Mouse (Mus musculus): ENCODE data around the gene Banp.
A peak's percentile ranks its signal among the peaks of the same experiment; 100 is the strongest.

Gene Banp

DNA sequence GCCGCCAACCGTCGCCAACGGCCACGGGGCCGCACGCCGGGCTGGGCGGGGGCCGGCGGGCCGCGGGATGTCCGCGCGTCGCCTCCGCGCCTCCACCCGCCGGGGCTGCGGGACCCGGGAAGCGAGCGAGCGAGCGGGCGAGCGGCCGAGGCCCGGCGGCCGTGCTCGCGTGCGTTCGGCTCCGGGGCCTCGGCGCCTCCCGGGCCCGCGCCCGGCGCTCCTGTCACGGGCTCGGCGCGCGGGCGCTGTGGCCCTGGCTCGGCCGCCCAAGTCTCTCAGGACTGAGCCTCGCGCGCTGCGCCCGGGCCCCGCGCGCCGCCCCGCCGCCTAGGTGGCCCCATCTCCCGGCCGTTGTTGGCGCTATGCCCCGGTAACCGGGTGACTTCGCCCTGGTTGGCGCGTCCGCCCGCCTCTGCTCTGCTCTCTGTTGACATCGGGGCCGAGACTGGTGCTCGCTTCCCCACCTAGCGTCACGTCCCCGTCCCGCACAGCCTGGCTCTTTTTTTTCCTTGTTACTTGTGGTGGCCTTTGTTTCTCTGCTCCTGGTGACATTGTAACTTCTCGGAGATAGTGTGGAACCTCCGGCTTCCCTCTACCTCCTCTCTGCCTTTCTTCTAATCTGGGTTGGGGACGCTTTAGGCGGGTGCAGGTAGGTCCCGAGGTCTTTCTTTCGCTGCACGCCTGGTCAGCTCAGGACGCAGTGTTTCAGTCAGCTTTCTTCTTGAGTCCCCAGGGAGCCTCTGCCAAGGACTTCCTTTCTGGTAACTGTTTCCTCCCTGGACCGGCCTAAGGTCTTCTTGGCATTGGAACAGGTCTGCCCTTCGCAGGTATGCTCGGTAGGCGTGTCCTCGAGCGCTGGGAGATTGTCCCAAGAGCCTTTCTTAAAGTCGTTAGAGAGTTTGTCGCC is 1.5 kb downstream of the Banp start:
- DNase-seq (ENCODE audit: low read depth, low spot score) = no peak

DNA sequence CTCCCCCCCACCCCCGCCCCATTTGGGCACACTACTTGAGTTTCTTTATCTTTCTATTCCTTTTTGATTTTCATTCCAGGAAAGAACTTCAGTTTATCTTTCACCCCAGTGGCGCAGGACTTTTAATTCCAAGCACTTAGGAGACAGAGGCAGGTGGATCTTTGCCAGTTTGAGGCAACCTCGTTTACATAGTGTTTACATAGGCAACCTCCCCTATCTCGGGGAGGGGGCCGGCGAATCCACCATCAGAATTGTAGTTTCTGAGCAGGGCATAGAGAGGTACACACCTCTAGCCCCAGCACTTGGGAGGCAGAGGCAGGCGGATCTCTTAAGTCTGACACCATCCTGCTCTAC is 2.1 kb downstream of the Banp start:
- DNase-seq (ENCODE audit: low read depth, low spot score) = no peak

DNA sequence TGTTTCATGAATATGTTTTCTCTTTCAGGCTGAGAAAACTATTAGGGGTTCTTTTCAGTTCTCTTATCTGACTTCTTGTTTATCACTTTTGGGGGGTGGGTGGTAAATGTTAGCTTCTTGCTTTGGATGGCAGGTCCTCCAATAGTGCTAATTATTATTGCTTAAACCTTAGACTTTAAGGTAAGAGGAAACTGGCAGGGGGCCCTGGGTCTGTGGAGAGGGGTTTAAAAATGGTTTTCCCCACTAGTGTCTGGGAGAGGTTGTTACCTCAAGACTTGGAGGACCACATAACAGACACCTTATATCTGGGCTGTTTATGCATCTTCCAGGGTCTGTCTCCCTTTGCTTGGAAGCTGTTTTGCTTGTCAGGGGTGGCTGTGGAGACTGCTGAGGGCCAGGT is 2.6 kb downstream of the Banp start:
- no peak for DNase-seq (ENCODE audit: low read depth, low spot score)

DNA sequence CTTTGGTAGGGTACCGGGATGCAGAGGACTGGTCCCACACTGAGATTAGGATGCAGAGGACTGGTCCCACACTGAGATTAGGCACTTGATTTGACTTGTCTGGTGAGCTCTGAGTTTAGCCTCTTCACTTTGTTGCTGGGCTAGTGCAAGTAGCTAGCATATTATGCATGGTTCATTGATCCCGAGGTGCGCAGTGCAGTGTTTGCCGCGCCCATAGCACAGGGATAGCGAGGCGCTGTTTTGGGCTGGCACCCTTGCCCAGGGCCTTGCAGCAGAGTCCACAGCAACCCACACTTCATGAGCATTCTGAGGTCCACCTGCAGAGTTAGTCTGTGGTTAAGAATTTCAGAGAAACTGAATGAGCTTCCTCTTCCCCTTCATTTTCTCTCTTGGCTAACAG is 3.2 kb downstream of the Banp start:
- no peak for DNase-seq (ENCODE audit: low read depth, low spot score)

DNA sequence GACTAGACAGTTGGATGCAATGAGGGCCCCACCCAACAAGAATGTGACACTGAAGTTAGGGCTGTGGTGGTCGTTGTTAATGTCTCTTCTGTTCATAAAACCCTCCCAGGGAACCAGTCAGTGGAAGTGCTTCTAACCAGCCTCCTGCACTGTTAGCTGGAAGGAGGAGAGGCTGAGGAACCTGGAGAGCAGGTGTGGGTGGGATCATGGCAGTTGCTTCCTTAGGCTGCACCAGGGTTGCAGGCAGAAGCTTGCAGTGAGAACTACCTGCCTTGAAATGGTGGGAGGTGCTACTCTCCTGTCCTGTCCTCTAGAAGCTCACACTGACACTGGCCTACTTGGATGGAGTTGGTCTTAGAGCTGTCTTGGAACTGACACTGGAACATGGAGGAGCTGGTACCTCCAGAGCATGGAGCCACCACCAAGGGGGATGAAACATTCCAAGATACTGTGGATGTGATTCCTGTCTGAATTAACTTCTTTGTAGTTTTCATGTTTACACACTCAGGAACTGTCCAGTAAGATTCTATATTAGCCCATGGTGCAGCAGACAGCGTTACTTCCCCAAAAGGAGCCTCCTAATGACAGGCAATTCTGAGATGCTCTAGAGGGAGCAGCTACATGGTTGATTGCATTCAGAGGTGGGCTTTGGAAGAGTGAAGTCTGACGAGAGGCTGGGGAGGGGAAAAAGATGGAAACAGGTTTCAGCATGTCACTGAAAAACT is 4.4 kb downstream of the Banp start:
- no peak for DNase-seq (ENCODE audit: low read depth, low spot score)

DNA sequence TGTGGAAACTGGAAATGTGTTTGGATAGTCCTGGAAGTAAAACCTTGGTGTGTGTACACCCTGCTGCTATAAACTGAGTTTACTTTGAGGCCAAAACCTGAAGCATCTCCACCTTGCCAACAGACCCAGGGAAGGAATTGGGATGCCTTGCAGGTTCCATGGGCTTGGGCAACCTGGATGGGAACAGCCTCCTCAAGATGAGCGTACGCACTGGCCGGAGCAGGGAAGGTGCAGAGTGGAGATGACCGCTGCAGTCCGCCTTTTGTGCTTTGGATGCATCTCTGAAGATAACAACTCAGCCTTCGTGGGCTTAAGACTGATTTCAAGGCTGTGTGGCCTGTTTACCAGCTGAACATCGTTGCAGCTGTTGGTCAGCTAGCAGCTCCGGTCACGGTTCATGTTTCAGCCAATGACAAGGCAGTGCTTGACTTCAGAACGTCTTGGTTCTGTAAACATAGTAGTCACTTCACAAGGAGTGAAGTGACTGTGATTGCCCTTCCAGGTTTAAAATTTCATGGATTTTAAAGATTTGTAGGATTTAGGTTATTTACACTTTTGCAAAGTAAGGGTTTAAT is 5.5 kb downstream of the Banp start:
- no peak for DNase-seq (ENCODE audit: low read depth, low spot score)

DNA sequence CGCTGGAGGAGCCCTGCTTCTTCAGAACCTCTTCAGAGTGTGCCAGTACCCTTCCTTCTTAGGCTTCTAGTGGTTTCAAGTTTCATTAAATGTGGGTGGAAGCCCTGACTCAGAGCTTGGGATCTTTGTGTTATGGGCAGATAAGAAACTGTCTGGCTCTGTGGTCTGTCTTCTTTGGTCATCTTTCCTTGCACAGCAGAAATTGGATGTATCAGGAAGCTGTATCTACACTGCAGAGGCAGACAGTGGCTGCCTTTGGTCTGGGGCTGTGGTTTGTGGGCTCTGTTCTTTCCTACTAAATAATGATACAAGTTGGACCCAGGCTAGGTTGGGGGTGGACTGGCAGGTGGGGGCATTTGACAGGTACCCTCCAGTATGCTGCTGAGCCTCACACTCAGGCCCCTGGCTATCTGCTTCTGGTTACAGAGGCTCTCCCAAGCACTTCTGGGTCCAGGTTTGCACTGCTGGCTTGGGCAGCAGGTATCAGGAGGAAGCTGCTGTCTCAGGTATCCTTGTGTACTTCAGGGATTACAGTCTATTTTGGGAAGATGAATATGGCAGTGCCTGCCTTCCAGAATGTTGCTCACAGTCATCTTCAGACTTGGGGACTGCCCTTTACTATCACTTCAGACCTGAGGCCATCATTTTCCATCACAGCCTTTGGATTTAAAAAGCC is 6.4 kb downstream of the Banp start:
- no peak for DNase-seq (ENCODE audit: low read depth, low spot score)

DNA sequence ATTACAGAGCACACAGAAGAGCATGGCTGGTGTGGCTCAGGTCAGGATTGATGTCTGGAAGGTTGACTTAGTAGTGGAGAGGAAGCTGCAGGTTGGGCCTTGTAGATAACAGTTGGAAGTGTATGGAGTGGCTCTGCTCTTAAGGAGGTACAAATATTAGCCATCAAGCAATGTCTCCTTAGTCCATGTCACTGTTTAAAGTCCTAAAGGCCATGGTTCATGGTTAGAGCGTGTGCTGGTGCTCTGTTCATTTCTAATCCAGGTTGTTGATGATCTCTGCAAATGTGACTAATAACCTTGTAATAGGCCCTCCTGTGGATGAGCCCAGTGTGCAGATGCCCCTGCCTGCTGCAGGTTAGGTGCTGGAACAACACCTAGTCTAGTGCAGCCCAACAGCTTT is 8.8 kb downstream of the Banp start:
- DNase-seq (ENCODE audit: low read depth, low spot score) = no peak

DNA sequence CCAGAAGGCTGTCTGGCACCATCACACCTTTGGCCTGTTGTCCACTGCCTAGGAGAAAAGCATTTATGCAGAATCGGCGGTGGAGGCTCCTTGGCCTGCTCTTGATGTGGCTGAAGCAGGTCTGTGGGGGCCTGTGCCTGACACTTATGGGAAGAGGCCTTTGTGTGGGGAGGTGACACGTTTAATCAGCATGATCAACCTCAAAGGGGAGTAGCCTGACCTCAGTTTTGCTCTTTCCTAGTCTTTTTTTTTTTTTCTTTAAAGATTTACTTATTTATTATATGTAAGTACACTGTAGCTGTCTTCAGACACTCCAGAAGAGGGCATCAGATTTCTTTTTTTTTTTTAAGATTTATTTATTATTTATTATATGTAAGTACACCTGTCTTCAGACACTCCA is 13.3 kb downstream of the Banp start:
- no peak for DNase-seq (ENCODE audit: low read depth, low spot score)

DNA sequence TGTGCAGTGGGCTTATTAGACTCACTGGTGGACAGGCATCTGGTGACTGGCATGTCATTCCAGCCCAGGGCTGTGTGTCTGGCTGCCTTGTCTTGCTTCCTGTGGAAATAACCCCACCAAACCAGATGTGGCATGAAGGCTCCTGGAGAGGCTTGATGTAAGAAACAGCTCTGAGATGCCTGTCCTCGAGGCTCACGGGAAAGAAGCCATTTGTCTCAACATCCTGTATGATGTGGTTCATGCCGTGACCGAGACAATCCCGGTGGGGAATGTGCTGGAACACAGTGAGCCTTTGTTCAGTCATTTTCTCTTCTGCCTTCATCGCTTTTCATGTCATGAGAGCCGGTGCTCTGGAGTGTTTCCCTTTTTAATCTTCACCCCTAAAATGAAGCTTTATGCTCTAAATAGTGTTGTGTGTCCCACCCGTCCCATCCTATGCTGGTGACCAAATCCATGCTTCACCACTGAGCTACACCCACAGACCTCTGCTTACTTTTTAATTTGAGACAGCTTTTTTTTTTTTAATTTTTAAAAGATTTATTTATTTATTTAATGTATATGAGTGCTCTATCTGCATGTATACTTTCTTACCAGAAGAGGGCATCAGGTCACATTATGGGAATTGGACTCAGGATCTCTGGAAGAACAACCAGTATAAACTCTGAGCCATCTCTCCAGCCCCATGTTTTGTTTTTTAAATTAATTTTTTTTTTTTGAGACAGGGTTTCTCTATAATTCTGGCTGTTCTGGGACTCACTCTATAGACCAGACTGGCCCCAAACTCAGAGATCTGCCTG is 15.4 kb downstream of the Banp start:
- no peak for DNase-seq (ENCODE audit: low read depth, low spot score)

DNA sequence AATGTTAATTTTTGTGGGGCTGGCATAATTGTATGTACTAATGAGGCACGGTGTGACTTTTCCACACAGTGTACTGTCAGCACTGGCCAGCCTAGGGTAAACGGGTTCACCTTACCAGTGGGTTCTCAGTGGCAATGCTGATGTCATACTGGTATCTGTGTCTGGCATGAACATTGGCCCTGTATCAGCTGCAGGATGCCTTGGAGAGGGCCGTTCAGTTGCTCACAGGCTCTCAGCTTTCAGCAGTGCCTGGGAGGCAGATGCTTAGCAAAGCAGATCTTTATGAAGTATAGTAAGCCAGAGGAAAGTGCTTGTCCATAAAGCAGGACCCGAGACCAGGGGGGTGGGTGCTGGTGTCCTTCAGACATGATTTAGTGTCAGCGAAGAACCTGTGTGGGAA is 16.6 kb downstream of the Banp start:
- no peak for DNase-seq (ENCODE audit: low read depth, low spot score)

DNA sequence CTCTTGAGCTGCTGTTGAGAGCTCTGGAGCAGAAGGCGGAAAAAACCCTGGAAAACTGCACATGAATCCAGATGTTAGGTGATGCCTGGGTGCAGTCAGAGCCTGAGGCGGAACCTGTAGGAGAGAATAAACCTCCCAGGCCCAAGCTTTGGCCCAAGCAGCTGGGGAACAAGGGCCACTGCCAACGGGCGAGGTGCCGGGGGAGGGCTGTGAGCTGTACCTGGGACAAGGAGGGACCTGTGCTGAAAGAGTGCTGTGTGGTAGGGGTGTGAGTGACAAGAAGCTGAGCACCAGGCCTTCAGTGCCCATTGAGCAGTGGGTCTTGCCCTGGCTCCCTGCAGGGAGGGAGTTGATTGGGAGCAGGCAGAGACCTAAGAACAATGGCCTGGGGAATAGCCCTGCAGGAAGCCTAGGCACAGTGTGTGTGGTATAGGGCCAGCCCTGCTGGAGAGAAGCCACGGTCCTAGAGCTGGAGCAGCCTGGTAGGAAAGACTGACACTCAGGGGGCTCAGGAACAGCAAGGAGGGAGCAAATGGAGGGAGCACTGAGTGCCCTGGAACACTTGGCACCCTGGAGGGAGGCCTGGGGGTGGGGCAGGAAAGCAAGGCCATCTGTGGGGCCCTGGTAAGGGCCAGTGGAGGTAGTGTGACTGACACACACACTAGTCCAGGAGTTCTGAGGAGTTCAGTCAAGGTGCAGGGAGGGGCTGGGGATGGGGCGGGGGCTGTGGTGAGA is 17.3 kb downstream of the Banp start:
- no peak for DNase-seq (ENCODE audit: low read depth, low spot score)

DNA sequence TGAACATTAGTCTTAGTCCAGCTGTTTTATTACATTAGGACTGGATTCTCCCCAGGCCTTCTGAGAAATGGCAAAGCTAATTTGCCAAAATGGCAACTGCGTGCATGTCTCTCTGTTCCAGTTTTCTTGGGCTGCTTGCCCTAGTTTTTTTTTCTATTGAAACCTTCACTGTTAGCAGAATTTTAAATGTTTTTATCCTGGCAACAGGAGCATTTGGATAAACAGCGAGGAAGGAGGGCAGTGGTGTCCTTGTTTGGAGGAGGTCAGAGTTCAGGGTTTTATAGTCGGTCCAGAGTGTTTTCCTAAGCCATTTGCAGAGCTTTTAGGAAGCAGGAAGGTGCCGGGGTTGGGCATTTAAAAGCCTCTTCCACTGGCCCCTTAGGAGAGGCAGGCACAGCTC is 18.4 kb downstream of the Banp start:
- no peak for DNase-seq (ENCODE audit: low read depth, low spot score)

DNA sequence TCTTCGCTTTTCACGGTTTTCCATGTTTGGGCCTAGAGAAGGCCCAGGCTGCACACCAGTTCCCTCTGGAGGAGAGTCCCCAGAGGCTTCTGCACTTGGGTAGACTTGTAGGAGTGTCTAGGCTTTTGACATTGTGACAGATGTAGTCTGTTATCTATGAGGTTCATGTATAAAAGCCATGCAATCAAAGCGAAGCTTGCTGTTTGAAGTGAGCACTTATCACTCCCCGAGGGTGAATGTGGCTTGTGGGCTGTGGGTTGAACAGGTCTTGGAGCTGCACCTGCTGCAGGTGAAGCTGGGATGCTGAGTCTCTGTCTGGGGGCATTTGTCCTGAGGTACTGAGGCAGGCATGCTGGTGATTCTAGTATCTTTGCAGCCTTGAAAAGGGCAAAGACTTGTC is 19.0 kb downstream of the Banp start:
- no peak for DNase-seq (ENCODE audit: low read depth, low spot score)

DNA sequence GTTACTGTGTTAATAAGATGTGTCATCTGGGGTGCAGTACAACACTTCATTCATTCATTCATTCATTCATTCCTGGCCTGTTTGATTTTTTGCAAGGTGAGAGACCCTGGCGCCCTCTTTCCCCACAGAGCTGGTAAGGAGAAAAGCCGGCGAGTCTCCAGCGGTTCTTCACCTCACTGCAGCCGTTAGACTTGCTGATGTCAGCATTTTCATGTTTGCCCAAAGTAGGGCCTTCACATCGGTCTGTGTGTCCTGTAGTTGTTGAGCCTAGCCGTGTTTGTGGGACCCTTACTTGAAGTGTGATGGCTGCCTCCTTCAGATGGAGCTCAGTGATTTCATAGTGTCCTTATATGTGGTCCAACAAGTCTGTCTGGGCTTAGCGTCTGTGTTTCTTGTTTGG is 20.7 kb downstream of the Banp start:
- no peak for DNase-seq (ENCODE audit: low read depth, low spot score)

DNA sequence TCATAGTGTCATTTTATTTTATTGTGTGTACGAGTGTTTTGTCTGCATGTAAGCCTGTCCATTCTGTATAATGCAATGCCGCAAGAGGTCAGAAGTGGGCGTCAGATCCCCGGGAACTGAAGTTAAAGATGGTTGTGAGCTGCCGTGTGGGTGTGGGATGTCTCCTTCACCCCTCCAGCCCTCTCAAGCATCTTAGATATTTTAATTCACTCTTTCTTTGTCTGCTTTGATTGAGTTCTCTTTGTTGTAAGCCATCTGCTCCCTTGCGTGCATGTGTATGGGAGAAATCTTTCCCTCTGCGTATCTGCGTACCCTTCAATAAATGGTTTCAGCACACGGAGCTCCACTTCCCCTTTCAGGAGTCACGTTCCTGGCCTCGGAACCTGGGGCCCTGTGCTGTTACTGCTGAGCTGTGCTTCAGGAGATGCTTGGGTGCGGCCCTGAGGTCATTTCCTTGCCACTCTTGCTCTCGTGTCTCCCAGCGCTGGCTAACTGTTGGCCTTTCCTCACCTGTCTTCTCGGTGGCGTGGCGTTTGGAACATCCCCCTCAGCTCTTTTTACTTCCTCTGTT is 22.0 kb downstream of the Banp start:
- no peak for DNase-seq (ENCODE audit: low read depth, low spot score)

DNA sequence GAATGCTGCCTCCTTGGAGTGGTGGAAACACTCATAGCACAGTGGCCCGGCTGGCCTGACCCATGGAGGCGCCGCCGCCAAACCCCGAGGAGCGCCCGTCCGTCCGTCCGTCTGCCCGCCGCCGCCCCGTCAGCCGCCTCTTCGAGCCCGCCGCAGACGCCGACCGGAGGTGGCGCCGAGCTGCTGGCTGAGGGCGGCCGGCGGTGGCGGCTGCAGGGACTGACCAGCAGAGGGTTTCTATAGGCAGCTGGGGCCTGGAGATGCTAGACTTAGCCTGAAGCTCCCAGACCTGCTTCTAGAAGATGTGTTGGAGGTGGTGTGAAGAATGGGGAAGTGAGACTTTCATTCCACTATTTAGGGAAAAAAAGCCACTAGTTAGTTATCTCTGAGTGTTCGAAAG is 24.4 kb downstream of the Banp start:
- no peak for DNase-seq (ENCODE audit: low read depth, low spot score)

DNA sequence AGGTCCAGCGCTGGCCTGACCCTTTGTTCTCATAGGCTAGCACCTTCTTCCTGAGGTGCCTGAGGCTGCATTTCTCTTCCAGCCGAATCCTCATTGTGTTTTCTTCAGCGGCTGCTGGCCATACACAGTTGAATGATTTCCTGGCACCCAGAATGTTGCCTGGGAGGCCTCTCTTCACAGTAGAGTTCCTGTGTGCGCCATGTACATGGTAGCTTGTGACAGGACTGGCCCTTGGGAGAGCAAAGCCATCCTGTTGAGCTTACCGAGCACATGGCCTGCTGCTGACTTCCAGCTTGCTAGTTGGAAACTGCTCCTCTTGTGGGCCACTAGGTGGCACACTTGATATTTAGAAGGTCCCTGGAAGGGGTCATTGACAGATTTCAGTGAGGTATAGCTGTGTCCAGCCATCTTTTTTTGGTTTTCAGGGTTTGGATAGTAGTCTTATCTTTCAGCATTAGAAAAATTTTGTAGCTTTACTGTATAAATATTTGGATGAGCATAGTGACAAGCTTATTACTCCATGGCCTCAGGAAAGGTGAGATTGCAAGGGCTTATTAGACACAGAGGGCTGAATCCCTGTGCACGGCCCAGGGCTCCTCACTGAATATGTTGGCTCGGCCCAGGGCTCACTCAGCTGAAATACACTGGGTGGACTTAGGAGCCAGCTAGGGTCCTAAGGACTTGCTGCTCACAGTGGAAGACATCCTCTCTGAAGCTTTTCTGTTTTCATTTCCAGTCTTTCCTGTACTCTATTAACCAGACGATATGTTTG is 28.5 kb downstream of the Banp start:
- peak; percentile 69 for DNase-seq (ENCODE audit: low read depth, low spot score)

DNA sequence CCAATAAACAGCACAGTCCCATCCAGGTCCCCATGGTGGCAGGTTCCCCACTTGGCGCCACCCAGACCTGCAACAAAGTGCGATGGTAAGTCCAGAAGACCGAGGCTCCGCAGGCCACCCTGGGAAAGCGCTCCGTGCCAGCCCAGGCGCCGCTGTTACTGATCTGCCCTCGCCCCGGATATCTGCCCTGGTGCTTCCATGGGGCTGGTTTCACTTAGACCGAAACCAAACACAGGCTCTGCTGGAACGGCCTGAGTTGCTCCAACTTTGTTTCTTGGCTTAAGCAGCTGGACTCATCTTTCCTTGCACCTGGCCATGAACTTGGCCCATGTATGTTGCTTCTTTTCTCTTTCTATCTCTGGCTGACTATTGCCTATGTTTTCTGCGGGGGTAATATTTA is 29.1 kb downstream of the Banp start:
- DNase-seq (ENCODE audit: low read depth, low spot score) = no peak
